Mouse (Mus musculus): ENCODE results near the gene Clip3. TPM values are rescaled to one million over a fixed set of nuclear protein-coding genes. Genes with fewer than 3 reads are reported as not detected.

Gene Clip3
- total RNA-seq (2021), result 26.9 and 44.7 TPM in 2 replicates
- long read RNA-seq, experiment 1, partial matches to known transcripts, result 1 of 3 reads
- long read RNA-seq, experiment 1, other reads (novel, unspliced or antisense), result 2 of 3 reads
- long read RNA-seq, experiment 2, partial matches to known transcripts, result 2 of 4 reads
- long read RNA-seq, experiment 2, other reads (novel, unspliced or antisense), result 2 of 4 reads

GRCm38 (mm10) chr7:30291215-30292131 is at the start of gene Clip3:
Clip3 (plus strand) TSS chr7:30291728.
- DNase-seq, result peak; percentile 76

GRCm38 (mm10) chr7:30251956-30252954 is 39.3 kb upstream of the Clip3 start:
- DNase-seq, result peak; percentile 74

- peak; percentile 26 for DNase-seq
Observed at GRCm38 (mm10) chr7:30265041-30265440, 26.5 kb upstream of the Clip3 start.

GRCm38 (mm10) chr7:30265531-30265930 is 26.0 kb upstream of the Clip3 start:
- no peak for DNase-seq

GRCm38 (mm10) chr7:30265935-30266334 is 25.6 kb upstream of the Clip3 start:
- no peak for DNase-seq

- no peak for DNase-seq
Observed at GRCm38 (mm10) chr7:30266780-30267179, 24.7 kb upstream of the Clip3 start.

GRCm38 (mm10) chr7:30269641-30270040 is 21.9 kb upstream of the Clip3 start:
- DNase-seq, result no peak

GRCm38 (mm10) chr7:30274383-30274782 is 17.1 kb upstream of the Clip3 start:
- DNase-seq, result no peak

- peak; percentile 45 for DNase-seq
Observed at GRCm38 (mm10) chr7:30278911-30279310, 12.6 kb upstream of the Clip3 start.

- DNase-seq, result no peak
Observed at GRCm38 (mm10) chr7:30279536-30279935, 12.0 kb upstream of the Clip3 start.

- peak; percentile 95 for DNase-seq
Observed at GRCm38 (mm10) chr7:30279951-30280669, 11.4 kb upstream of the Clip3 start, which contains the start of the genes Thap8 and Wdr62. Thap8 (plus strand) TSS chr7:30280094. Wdr62 (minus strand) TSS chr7:30280419.

- peak; percentile 91 for DNase-seq
Observed at GRCm38 (mm10) chr7:30280670-30281138, 10.8 kb upstream of the Clip3 start.

GRCm38 (mm10) chr7:30281522-30281921 is 10.0 kb upstream of the Clip3 start:
- DNase-seq, result no peak

- no peak for DNase-seq
Observed at GRCm38 (mm10) chr7:30282740-30283139, 8.8 kb upstream of the Clip3 start.

- DNase-seq, result peak; percentile 70
Observed at GRCm38 (mm10) chr7:30286701-30287410, 4.7 kb upstream of the Clip3 start.

- no peak for DNase-seq
Observed at GRCm38 (mm10) chr7:30288046-30288445, 3.5 kb upstream of the Clip3 start.

- DNase-seq, result no peak
Observed at GRCm38 (mm10) chr7:30289071-30289713, 2.3 kb upstream of the Clip3 start.

- no peak for DNase-seq
Observed at GRCm38 (mm10) chr7:30289714-30290399, 1.7 kb upstream of the Clip3 start.

GRCm38 (mm10) chr7:30293795-30294194 is 2.3 kb downstream of the Clip3 start:
- DNase-seq, result no peak
